Mouse (Mus musculus): Measurements from ENCODE around the gene Snd1. TPM values are rescaled to one million over a fixed set of nuclear protein-coding genes. Genes with fewer than 3 reads are reported as not detected.

Snd1 gene
- polyA plus RNA-seq, 1 experiment, result 190 TPM

DNA sequence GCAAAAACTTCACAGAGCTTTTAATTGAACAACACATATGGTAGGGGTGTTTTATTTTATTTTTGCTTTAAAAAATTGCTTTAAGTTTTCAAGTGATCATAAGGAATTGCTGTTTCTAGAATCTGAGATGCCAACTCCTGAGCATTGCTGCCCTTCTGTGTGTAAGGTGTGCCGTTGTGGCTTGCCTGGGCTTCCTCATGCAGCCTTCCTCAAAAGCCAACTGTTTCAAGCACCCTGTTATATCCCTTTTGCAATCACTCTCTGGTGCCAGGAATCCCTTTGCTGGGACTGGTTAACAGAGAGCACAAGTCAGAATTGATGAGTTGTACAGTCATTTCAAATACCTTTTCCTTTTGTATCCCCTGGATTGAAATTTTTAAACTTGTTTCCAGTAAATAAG, 120.3 kb downstream of the Snd1 start:
- no peaks in the 10 kb centered on the region for H3K27me3 ChIP-seq (ENCODE audit: control insufficient read depth, insufficient read depth, insufficient read length)
- no peak overlapping the region for H3K4me3 ChIP-seq
- peaks cover 18% of the 10 kb centered on the region for H3K36me3 ChIP-seq (ENCODE audit: control insufficient read depth, insufficient read depth)
- no peak for TF ChIP-seq TCF3 (IDR thresholded peaks at IDR 0.05; ENCODE audit: insufficient read length, low read depth)
- TF ChIP-seq E2F4 (IDR thresholded peaks at IDR 0.05; ENCODE audit: insufficient read depth), result no peak
- TF ChIP-seq TCF12 (IDR thresholded peaks at IDR 0.05; ENCODE audit: insufficient read depth, poor library complexity, severe bottlenecking), result no peak
- TF ChIP-seq MAX (IDR thresholded peaks at IDR 0.05; ENCODE audit: low read depth), result no peak
- TF ChIP-seq POLR2AphosphoS2 (IDR thresholded peaks at IDR 0.05; ENCODE audit: insufficient read length, low read depth), result no peak
- TF ChIP-seq USF1 (IDR thresholded peaks at IDR 0.05; ENCODE audit: low read depth), result no peak
- TF ChIP-seq REST (IDR thresholded peaks at IDR 0.05; ENCODE audit: insufficient read depth, insufficient read length), result no peak
- no peak overlapping the region for H3ac ChIP-seq (ENCODE audit: control insufficient read depth, insufficient read length)
- peaks cover 15% of the 10 kb centered on the region for H3K79me2 ChIP-seq (ENCODE audit: control insufficient read depth, insufficient read depth)
- H3K4me2 ChIP-seq (ENCODE audit: low read depth), result no peak overlapping the region

DNA sequence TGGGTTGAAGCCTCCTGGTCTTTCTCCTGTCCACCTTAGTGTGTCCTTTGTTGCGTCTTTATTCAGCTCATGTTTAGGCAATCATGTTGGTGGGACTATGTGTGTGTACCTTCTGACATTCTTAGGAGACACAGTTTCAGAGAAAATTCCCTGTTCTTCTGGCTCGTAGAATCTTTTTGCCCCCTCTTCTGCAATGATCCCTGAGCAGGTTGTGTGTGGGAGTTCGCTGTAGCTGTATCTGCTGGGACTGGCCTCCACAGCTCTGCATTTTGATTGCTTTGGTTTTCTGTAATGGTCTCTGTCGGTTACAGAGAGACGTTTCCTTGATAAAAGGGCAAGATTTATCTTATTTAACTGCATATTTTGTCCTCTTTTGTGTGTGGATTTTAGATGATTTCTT, 122.3 kb downstream of the Snd1 start:
- Histone ChIP-seq H3K27me3 (ENCODE audit: control insufficient read depth, insufficient read depth, insufficient read length) (no peaks in the 10 kb centered on the region), H3ac (ENCODE audit: control insufficient read depth, insufficient read length) (no peak overlapping the region), H3K79me2 (ENCODE audit: control insufficient read depth, insufficient read depth) (peaks cover 27% of the 10 kb centered on the region), H3K36me3 (ENCODE audit: control insufficient read depth, insufficient read depth) (peaks cover 12% of the 10 kb centered on the region), H3K4me3 (no peak overlapping the region), H3K4me2 (ENCODE audit: low read depth) (no peak overlapping the region)
- TF ChIP-seq USF1 (IDR thresholded peaks at IDR 0.05; ENCODE audit: low read depth) (no peak), POLR2AphosphoS2 (IDR thresholded peaks at IDR 0.05; ENCODE audit: insufficient read length, low read depth) (no peak), MYOD1 (IDR thresholded peaks at IDR 0.05; ENCODE audit: control insufficient read depth in 1 of 3, insufficient read length in 2 of 3, low read depth in 2 of 3) (no peak), SRF (IDR thresholded peaks at IDR 0.05; ENCODE audit: control insufficient read depth, insufficient read length, low read depth) (no peak), TCF12 (IDR thresholded peaks at IDR 0.05; ENCODE audit: insufficient read depth, poor library complexity, severe bottlenecking) (no peak), REST (IDR thresholded peaks at IDR 0.05; ENCODE audit: insufficient read depth, insufficient read length) (no peak)

DNA sequence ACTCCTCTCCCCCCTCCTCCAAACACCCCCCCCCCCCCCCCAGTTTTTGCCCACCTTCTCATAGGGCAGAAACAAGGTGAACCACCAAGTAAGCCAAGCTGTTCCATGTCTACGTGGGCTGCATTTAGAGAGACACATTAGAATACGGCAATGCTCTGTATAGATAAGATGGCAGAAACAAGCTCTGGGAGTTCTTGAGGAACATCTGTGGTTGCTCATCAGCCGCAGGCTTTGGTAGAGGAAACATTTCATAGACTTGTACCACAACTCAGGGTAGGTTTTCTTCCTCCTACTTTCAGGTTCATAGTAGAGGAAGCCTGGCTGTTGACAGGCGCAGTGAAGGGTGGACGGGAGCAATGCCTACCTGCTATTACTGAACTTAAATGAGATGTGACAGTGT, 124.2 kb downstream of the Snd1 start:
- peaks cover 27% of the 10 kb centered on the region for H3K79me2 ChIP-seq (ENCODE audit: control insufficient read depth, insufficient read depth)
- peaks cover 4% of the 10 kb centered on the region for H3K36me3 ChIP-seq (ENCODE audit: control insufficient read depth, insufficient read depth)
- H3K4me2 ChIP-seq (ENCODE audit: low read depth), result no peak overlapping the region
- H3K4me3 ChIP-seq, result no peak overlapping the region
- H3ac ChIP-seq (ENCODE audit: control insufficient read depth, insufficient read length), result no peak overlapping the region
- H3K27me3 ChIP-seq (ENCODE audit: control insufficient read depth, insufficient read depth, insufficient read length), result no peaks in the 10 kb centered on the region
- TF ChIP-seq E2F4 (IDR thresholded peaks at IDR 0.05; ENCODE audit: insufficient read depth), result no peak
- no peak for TF ChIP-seq USF1 (IDR thresholded peaks at IDR 0.05; ENCODE audit: low read depth)
- no peak for TF ChIP-seq REST (IDR thresholded peaks at IDR 0.05; ENCODE audit: insufficient read depth, insufficient read length)
- TF ChIP-seq POLR2A (IDR thresholded peaks at IDR 0.05; ENCODE audit: insufficient read length, low read depth), result no peak
- TF ChIP-seq MYOG (IDR thresholded peaks at IDR 0.05; ENCODE audit: control insufficient read depth in 1 of 3, insufficient read depth in 1 of 3, insufficient read length in 2 of 3, low read depth in 2 of 3), result no peak
- no peak for TF ChIP-seq MAX (IDR thresholded peaks at IDR 0.05; ENCODE audit: low read depth)
- TF ChIP-seq MYOD1 (IDR thresholded peaks at IDR 0.05; ENCODE audit: control insufficient read depth in 1 of 3, insufficient read length in 2 of 3, low read depth in 2 of 3), result no peak

DNA sequence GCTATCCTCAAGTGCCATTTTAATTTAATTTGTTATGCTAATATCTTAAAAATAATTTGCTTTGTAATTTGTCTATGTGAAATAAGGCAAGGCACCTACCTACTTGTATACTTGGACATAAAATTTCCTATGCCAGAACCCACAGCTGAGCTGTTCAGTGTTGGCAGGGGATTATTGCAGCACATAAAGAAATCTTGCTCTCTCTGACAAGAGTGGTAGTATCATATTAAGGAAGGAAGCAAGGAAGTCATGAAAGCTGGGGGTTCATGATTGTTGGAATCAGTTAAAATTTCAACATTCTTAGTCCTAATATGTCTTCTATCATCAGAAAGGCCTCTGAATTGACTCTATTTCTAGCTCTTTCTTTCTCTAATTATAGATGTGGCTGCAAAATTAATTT, 125.5 kb downstream of the Snd1 start:
- H3K79me2 ChIP-seq (ENCODE audit: control insufficient read depth, insufficient read depth), result peaks cover 38% of the 10 kb centered on the region
- H3ac ChIP-seq (ENCODE audit: control insufficient read depth, insufficient read length), result no peak overlapping the region
- peaks cover 5% of the 10 kb centered on the region for H3K36me3 ChIP-seq (ENCODE audit: control insufficient read depth, insufficient read depth)
- TF ChIP-seq TCF3 (IDR thresholded peaks at IDR 0.05; ENCODE audit: insufficient read length, low read depth) (no peak), MYOG (IDR thresholded peaks at IDR 0.05; ENCODE audit: control insufficient read depth in 1 of 3, insufficient read depth in 1 of 3, insufficient read length in 2 of 3, low read depth in 2 of 3) (no peak), POLR2A (IDR thresholded peaks at IDR 0.05; ENCODE audit: insufficient read length, low read depth) (no peak), REST (IDR thresholded peaks at IDR 0.05; ENCODE audit: insufficient read depth, insufficient read length) (no peak), TCF12 (IDR thresholded peaks at IDR 0.05; ENCODE audit: insufficient read depth, poor library complexity, severe bottlenecking) (no peak), POLR2AphosphoS2 (IDR thresholded peaks at IDR 0.05; ENCODE audit: insufficient read length, low read depth) (no peak), MAX (IDR thresholded peaks at IDR 0.05; ENCODE audit: low read depth) (no peak), CEBPB (IDR thresholded peaks at IDR 0.05; ENCODE audit: insufficient read depth, poor library complexity, severe bottlenecking) (no peak), SRF (IDR thresholded peaks at IDR 0.05; ENCODE audit: control insufficient read depth, insufficient read length, low read depth) (no peak), E2F4 (IDR thresholded peaks at IDR 0.05; ENCODE audit: insufficient read depth) (no peak), USF1 (IDR thresholded peaks at IDR 0.05; ENCODE audit: low read depth) (no peak), MYOD1 (IDR thresholded peaks at IDR 0.05; ENCODE audit: control insufficient read depth in 1 of 3, insufficient read length in 2 of 3, low read depth in 2 of 3) (no peak)
- no peaks in the 10 kb centered on the region for H3K27me3 ChIP-seq (ENCODE audit: control insufficient read depth, insufficient read depth, insufficient read length)
- no peak overlapping the region for H3K4me3 ChIP-seq
- H3K4me2 ChIP-seq (ENCODE audit: low read depth), result no peak overlapping the region

DNA sequence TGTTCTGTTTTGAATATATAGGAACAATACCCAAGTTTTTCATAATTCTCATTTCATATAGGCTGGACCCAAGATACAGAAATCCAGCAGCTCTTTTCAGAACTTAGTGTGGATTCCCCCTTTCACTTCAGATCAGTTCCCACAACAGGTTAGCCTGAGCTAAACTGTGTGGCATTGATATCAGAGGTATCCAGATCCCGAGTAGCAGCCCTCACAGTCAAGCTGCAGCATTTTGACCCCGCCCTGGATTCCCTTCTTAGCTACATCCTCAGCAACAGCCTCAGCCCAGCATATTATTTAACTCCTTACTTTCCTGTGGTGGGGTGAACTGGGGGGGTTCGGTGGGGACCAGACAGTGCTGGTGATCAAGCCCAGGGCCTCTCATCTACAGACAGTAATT, 128.5 kb downstream of the Snd1 start:
- no peak overlapping the region for H3K4me3 ChIP-seq
- peaks cover 53% of the 10 kb centered on the region for H3K79me2 ChIP-seq (ENCODE audit: control insufficient read depth, insufficient read depth)
- H3ac ChIP-seq (ENCODE audit: control insufficient read depth, insufficient read length), result no peak overlapping the region
- TF ChIP-seq MYOD1 (IDR thresholded peaks at IDR 0.05; ENCODE audit: control insufficient read depth in 1 of 3, insufficient read length in 2 of 3, low read depth in 2 of 3), result no peak
- TF ChIP-seq POLR2A (IDR thresholded peaks at IDR 0.05; ENCODE audit: insufficient read length, low read depth), result no peak
- no peak for TF ChIP-seq E2F4 (IDR thresholded peaks at IDR 0.05; ENCODE audit: insufficient read depth)
- TF ChIP-seq CEBPB (IDR thresholded peaks at IDR 0.05; ENCODE audit: insufficient read depth, poor library complexity, severe bottlenecking), result no peak
- TF ChIP-seq SRF (IDR thresholded peaks at IDR 0.05; ENCODE audit: control insufficient read depth, insufficient read length, low read depth), result no peak
- TF ChIP-seq USF1 (IDR thresholded peaks at IDR 0.05; ENCODE audit: low read depth), result no peak
- no peak for TF ChIP-seq POLR2AphosphoS2 (IDR thresholded peaks at IDR 0.05; ENCODE audit: insufficient read length, low read depth)
- no peak for TF ChIP-seq MYOG (IDR thresholded peaks at IDR 0.05; ENCODE audit: control insufficient read depth in 1 of 3, insufficient read depth in 1 of 3, insufficient read length in 2 of 3, low read depth in 2 of 3)
- no peak for TF ChIP-seq TCF12 (IDR thresholded peaks at IDR 0.05; ENCODE audit: insufficient read depth, poor library complexity, severe bottlenecking)
- TF ChIP-seq MAX (IDR thresholded peaks at IDR 0.05; ENCODE audit: low read depth), result no peak
- TF ChIP-seq TCF3 (IDR thresholded peaks at IDR 0.05; ENCODE audit: insufficient read length, low read depth), result no peak
- no peak for TF ChIP-seq REST (IDR thresholded peaks at IDR 0.05; ENCODE audit: insufficient read depth, insufficient read length)
- peaks cover 5% of the 10 kb centered on the region for H3K36me3 ChIP-seq (ENCODE audit: control insufficient read depth, insufficient read depth)
- no peak overlapping the region for H3K4me2 ChIP-seq (ENCODE audit: low read depth)
- no peaks in the 10 kb centered on the region for H3K27me3 ChIP-seq (ENCODE audit: control insufficient read depth, insufficient read depth, insufficient read length)

Measured in myocyte (in vitro differentiated cells).